Mouse (Mus musculus) adipocyte (in vitro differentiated cells): ENCODE measurements around the gene Spata32.
"Not testable (repeated sequence)": the region's sequence is repeated elsewhere in the genome, so short reads cannot be mapped to it uniquely, and the experiment has no call there.

ENCODE experiments used
- DNase-seq: peaks from one replicate; pipeline ENCODE4 v3.0.0-alpha.2; 2016; ENCODE audit warnings: low spot score

The Spata32 gene

DNA sequence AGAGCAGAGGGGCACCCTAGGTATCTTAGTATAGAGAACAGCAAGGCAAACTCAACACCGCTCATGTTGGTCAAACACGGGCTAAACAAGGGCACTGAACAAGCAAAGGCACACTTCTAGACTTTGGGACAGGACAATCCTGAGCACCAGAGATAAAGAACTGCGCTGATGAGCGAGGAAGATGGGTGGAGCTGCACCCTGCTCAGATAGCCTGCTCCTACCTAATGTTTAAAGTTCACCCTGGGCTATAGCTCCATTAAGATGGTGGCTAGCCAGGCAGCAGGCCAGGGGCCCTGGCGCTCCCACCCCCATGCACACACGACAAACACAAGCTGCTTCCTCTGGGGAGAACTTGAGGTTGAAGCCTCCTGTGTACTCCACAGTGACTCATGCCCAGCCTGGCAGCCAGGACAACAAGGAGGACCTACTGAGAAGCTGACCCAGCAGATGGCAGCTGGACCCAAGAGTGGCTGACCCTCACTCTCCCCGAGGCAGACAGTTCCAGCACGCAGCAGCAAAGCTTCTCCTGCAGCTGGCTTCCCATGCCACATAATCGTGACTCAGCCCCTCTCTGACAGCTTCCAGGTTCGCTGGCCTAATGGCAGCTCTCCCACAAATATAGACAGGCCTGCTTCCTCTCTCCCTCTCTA, 28.0 kb upstream of the Spata32 start:
- peak; percentile 87 for DNase-seq

DNA sequence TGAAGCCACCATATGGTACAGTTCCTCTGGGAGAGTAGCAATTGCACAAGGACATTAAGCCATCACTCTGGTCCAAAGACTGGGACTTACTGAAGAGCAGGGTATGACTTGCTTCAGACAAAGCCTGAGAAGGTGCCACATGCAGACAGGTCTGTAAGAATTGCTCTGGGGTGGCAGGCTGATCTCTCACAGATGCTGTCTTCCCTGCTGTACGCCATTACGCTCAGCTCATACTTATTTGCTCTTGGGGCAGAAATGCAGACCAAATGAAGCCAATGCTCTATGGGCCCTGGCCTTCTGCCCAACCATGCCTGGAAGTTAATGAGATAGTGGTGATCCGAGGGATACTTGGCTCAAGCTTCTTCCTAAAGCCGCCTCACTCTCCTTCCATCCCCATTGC, 26.6 kb upstream of the Spata32 start:
- DNase-seq = no peak

DNA sequence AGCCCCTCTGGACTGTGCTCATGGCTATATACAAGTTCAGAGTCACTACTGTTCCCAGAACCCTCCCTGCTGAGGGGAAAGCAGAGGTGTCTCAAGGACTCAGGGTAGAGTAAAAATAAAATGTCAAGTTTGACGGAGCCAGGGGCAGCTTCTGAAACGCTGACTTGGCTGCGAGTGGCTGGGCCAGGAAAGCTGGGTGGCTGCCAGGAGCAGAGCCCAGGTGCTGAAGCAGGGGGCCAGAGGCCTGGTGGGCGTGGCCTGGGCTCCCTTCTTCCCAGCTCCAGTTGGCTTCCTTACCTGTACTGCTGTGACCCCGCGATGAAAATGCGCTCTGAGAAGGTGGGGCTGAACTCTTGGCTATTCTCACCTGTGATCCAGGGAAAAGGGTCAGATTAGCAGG, 22.5 kb upstream of the Spata32 start:
- DNase-seq = no peak

DNA sequence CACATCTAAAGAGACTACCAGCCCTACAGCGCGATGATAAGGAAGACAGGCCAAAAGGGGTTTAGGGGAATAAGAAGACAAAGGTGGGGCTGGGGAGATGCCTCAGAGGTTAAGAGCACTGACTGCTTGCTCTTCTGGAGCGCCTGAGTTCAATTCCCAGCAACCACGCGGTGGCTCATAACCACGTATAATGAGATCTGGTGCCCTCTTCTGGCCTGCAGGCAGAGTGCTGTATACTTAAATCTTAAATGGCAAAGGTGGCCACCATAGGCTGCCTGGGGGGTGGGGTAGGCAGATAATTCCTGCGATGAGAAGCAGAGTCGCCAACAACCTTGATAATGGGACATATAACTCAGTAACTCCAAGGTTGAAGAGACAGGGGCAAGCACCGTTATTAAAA, 19.5 kb upstream of the Spata32 start:
- no peak for DNase-seq

DNA sequence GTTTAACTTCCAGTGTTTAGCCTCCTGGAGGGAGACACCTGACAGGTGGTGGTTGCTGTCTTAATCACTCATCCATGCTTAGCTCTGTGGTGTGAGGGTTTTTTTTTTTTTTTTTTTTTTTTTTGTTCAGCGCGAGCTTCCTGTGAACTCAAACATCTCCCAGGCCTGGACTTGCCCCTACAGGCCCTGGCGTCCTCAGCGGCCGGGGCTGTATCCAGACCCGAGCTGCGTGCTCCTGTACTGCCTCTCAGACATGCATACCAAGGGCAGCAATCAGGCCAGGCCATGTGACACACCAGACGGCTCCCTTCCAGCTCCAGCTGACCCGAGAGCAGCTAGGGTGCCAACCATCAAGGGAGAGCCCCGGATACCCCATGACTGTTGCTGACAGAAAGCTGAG, 18.7 kb upstream of the Spata32 start:
- DNase-seq = no peak

DNA sequence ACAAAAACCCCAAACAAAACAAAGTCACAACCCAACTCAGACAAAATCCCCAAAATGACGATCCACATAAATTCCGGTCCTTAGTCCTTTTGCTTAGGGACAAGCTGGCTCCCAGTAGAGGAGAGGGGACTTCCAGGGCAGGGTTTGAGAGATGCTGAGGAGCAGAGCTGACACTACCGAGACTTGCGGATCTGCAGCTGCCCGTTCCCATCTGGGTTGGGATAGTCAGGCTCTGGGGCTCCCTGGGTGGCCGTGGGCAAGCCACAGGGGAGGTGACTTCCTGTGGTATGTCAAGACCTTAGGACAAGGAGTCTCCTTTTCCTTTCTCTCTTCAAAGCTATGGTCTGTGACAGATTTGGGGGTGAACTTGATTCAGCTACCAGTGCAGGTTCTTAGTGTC, 18.2 kb upstream of the Spata32 start:
- DNase-seq = no peak

DNA sequence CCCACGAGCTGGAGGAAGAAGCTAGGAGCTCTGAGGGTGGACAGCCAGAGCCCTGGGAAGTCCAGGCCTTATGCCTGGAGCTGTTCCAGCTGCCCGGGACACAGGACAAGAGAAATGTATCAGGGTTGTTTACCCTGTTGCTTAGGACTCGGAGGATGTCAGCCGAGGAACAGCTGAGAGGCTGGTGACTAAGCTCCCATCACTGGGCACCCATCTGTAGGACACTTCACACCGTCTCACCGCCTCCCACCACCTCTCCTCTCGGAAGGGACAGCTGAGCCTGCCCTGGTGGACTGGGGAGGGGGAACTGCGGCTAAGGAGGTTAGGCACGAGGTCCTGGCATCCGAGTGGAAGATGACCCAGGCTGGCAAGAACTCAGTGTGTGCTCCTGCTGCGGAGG, 17.5 kb upstream of the Spata32 start:
- peak; percentile 53 for DNase-seq

DNA sequence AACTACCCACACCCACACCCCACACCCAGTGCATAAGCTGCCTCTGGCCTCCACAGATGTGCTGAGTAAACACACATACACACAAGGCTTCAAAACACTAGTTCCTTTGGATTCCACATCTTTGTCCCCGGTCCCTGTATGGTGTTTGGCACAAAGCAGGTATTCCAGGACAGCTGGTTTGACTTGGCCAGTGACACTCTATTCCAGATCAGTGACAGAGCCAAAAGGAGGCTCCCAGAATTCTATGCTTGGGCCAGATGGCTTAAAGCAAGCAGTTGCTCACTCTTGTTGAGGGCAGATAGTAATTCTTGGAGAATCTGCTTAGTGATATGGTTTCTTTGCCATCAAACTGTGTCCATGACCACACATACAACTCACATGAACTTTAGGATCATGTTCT, 16.2 kb upstream of the Spata32 start:
- peak; percentile 56 for DNase-seq

DNA sequence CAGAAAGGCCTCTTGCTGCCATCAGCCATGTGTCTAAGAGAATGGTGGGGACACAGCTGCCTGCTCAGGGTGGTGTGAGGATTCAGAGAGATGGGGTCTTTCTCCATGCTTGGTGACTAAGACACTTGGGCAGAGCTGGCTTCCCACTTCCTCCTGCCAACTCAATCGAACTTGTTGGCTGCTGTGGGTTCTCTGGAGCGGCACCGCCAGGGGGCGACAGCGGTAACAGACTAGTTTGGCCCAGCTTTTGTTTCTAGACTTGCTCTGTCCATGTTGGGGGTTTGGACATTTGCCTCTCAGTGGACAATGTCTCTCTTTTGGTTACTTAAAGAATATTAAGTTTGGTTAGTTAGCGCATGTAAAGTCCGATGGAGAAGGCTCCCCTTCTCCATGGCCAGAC, 14.7 kb upstream of the Spata32 start:
- peak; percentile 79 for DNase-seq

DNA sequence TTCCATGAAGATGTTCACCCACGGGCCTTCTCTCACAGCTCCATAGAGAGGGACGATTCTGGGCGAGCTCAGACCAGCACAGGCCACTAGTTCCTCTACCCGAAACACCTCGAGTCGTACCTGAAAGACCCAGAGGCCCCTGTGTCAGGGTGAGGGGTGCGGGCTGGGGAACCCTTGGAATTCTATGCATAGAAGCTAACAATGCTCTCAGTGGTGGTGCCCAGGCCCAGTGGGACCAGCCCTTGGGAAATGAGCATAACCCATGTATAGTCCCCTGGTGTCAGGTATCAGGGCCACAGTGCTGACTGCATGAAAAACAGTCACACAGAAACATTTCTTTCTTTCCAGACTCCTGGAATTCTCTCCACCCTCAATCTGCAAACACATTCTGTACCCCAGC, 13.1 kb upstream of the Spata32 start:
- no peak for DNase-seq

DNA sequence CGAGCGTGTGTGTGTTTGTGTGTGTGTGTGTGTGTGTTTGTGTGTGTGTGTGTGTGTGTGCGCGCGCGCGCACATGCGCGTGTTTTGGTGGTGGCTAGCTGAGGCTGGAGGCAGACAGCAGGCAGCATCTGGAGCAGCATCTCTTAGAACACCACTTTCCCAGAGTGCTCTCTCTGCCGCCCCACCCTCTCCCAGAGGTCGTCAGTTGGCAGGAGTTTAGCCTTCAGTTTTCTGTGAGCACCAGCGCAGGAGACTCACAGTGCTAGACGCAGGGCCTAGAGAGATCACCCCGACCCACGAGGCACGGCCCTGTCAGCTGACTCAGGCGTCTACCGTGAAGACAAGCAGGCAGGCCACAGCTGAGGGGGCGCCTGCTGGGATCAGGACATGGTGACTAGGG, 12.4 kb upstream of the Spata32 start:
- no peak for DNase-seq

DNA sequence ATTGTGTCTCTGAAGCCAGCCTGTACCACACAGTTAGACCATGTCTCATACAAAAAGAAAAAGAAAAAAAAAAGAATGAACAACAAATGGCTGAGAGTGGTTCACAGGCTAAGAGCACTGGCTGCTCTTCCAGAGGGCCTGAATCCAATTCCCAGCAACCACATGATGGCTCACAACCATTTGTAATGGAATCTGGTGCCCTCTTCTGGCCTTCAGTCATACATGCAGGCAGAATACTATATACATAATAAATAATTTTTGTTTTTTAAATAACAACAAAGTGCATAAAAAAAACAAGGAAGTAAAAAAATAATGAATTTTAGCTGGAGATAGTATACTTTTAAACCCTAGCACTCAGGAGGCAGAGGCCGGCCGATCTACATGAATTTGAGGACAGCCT, 11.4 kb upstream of the Spata32 start:
- no peak for DNase-seq

DNA sequence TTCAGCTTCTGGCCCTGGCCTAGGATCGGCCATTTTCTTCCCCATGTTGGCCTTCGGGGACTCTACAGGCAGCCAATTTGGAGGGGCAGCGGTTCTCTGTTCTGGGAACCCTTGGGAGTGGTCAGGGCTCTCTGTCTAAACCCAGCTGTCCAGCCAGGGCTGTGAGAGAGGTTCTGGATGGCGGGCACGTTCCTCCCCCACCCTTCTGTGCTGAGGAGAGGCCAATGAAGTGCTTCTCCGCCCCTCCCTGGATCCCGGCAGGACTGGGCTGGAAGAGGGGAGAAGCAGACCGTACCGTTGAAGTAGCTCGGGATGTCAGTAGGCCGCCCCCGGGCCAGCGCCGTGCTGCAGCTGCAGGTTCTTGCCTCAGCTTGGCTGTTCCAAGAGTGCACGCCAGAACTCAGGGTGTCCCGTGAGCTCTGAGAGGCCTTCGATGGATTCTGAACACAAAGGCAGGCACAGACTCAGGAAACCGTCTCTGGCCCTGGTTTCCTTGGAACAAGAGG, 5.8 kb upstream of the Spata32 start:
- no peak for DNase-seq

DNA sequence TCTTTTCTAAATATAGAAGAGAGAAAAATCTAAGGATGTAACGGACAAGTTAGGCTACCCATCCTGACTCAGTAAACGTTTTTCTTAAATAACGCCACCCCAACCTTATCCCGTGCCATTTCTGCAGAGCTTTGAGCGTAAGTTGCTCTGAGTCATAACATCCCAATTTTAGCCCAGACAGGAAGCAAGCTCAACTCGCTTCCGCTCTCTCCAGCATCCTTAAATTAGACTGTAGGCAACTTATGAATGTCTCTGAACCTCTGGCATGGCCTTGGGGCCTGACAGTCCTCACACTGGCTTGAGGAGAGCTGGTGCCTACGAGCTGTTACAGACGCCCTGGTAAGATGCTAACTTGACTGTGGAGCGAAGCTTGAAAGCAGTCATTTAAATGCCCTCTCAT, 5.2 kb upstream of the Spata32 start:
- DNase-seq = no peak

DNA sequence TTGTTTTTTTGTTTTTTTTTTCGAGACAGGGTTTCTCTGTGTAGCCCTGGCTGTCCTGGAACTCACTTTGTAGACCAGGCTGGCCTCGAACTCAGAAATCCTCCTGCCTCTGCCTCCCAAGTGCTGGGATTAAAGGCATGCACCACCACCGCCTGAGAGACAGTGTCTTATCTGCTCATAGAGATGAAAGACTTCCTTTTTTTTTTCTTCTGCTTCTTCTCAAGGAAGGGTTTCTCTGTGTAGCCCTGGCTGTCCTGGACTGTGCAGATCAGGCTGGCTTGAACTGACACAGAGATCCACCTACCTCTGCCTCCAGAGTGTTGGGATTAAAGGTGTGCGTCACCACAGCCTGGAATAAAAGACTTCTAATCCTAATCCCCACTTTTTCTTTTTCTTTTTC, 4.5 kb upstream of the Spata32 start:
- not testable (repeated sequence) for DNase-seq

DNA sequence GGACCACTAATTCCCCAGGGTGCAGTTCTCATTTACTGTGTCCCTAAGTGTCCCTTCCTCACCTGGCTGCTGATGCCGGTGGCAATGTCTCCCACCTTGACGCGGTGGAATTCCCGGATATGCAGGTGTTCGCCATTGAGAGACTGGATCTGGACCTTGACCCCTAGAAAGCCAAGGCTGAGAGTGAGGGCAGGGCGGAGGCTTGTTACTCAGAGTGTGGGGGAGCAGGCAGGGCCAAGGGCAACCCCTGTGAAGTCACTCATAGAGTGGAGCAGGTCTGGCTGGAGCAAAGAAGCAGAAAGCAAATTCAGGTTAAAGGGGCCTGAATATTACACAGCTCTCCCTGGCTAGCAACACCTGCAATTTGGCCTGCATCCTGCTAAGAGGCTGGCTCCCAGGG, 3.2 kb upstream of the Spata32 start:
- no peak for DNase-seq

DNA sequence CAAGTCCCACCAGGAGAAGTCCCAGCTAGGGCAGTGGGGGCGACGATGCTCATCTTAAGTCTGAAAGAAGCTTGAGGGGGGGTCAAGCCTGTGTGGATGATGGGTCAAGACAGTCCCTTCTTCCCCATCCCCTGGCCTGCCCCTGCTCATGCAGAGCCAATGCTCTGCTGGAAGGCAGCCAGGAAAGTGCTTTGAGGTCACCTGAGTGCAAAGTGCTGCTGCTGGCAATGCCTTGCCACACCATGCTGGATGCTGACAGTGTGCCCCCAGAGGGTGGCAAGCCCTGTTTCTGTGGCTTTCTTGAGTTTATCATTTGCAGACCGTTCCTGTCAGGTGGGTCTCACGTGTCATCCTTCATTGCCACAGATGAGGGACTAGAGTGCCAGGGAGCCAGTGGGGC, 1.8 kb upstream of the Spata32 start:
- DNase-seq = no peak

DNA sequence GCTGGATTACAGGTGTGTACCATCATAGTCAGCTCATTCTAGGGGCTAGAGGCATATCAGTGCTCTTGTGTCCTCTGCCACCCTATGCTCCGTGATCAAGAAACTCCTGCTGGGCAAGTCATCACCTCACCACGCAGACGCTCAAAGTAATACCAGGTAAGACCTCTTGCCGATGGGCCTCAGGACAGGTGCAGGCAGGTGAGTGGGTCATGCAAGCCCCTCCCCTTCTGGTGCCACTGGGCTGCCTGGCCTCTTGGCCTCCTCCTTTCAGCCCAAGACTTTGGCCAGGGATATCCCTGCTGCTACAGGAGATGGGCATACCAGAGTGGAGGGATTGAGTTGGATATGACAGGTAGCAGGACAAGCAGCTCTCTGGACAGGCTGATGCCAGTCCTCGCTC, 1.0 kb upstream of the Spata32 start:
- no peak for DNase-seq

DNA sequence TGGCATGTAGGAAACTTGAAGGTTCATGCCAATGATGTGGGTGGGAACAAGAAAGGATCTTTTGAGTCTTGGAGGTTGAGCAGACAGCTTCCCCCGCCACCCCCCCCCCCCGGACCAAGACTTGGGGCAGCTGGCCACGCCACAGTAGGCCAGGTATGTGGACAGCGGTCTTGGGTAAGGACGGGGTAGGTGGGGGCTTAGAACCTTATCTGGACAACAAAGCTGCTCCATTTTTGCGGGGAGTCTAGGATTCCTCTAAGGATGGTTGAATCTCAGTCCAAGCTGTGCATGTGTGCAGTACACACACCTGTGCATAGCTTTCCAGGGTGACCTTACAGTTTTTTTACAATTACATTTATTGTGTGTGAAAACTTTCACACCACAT, 277 bp upstream of the Spata32 start:
- no peak for DNase-seq

DNA sequence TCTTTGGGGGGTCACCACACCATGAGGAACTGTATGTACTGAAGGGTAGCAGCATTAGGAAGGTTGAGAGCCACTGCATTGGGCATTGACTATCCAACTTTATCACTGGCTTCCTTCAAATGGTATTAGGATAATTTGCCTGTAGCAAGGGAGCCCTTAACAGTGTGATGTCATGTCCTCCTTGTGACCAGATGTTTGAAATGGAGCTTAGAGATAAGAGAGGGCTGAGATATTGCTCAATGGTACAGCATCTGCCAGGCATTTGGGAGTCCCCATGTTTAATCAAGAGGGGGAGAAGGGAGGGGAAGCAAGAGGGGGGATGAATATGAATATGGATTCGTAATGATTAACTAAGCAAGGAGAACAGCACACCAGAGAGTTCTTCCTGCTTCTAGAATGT, 2.9 kb downstream of the Spata32 start:
- no peak for DNase-seq

DNA sequence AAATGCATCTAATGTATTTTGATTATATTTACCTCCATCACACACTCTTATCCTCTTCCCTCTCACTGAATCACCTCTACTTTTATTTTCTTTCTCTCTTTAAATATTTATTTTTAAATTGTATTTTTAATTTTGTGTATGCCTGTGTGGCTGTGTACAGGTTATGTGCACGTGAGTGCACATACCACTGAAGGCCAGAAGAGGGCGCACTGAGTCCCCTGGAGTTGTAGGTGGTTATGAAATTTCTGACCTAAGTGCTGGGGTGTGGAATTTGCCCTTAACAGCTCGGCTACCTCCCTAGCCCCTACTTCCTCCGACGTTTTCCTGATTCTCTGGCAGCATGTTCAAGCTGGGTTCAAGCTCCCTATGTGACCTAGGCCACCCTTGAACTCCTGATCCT, 4.5 kb downstream of the Spata32 start:
- no peak for DNase-seq

DNA sequence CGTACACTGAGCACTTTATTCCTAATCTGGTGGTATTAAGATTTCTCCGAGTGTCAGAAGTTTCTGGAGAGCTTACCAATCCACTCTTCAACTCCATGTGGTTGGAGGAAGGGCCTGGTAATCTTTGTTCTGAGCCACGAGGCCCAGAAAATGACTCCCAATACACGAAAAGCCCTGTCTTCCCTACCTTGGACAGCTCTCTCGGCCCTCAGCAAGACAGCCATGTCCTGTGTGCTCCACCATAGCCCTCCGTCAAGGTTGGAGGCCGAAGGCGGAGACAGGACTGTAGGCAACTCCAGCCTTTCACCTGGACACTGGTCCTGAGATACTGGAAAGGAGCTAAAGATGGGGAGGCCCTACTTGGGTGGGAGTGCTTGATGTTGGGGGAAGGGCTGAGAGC, 7.9 kb downstream of the Spata32 start:
- no peak for DNase-seq

DNA sequence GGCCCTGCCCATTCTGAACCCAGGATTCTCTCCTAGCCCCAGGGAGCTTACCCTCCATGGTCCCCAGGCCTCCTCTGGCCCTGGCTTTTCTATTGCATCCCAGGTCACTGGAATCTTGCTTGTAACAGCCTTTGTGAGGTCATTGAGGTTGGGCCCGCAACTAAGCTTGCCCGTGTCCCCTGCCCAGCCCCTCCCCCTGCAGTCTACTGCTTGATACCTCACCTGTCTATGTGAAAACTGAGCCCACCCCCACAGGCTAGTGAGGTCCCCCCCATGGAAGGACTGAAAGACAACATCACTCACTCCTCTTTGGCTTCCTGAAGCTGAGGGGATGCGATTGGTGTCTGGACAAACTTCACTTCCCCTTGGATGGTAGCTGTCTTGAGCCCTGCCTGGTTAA, 9.8 kb downstream of the Spata32 start, which contains the start of gene 1700023F06Rik:
TSS of gene 1700023F06Rik (minus strand) at position 101 of the 400 bp plus-strand sequence.
- DNase-seq = no peak

DNA sequence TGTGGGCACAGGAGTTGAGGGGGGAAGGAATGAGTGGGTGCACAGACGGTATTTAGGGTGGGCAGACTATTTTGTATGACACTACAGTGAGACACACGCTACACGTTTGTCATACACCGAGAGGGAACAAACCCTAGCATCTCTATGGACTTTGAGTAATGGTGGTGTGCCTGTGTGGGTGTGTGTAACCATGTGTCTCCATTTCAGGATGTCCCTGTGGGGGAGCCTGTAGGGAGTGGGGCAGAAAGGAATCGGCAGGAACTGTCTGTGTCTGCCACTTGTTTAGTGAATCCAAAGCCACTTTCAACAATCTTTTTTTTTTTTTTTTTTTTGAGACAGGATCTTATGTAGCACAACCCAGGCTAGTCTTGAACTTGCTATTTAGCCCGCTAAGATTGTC, 12.0 kb downstream of the Spata32 start:
- no peak for DNase-seq

DNA sequence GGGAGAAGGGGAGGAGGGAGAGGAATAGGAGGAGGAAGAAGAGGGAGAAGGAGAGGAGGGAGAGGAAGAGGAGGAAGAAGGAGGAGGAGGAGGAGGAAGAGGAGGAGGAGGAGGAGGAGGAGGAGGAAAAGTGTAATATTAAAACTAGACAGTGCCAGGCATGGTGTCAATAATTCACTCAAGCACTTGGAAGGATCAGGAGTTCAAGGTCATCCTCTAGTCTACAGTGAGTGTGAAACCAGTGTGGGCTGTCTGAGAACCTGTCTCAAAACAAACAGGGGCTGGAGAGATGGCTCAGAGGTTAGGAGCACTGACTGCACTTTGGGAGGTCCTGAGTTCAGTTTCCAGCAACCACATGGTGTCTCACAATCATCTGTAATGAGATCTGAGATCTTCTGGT, 15.9 kb downstream of the Spata32 start:
- no peak for DNase-seq
